Mouse (Mus musculus) myocyte (in vitro differentiated cells): Measurements from ENCODE around the gene Ren1. TPM values are rescaled to one million over a fixed set of nuclear protein-coding genes. Genes with fewer than 3 reads are reported as not detected.

Experiments used
- H3K27me3 ChIP-seq: one replicate; pipeline ENCODE4 v1.6.1; 2011; ENCODE audit not compliant: control insufficient read depth, insufficient read depth, insufficient read length
- H3K36me3 ChIP-seq: one replicate; pipeline ENCODE4 v1.6.1; 2011; ENCODE audit not compliant: control insufficient read depth, insufficient read depth
- H3K4me2 ChIP-seq: one replicate; pipeline ENCODE4 v1.6.1; 2011; ENCODE audit warnings: low read depth, control low read depth
- H3K4me3 ChIP-seq: one replicate; pipeline ENCODE4 v1.5.1; 2011; ENCODE audit warnings: mild to moderate bottlenecking, control low read depth, moderate library complexity
- H3K79me2 ChIP-seq: one replicate; pipeline ENCODE4 v1.6.1; 2011; ENCODE audit not compliant: control insufficient read depth, insufficient read depth
- H3ac ChIP-seq: one replicate; pipeline ENCODE4 v1.6.1; 2011; ENCODE audit not compliant: control insufficient read depth, insufficient read length
- CEBPB ChIP-seq: IDR thresholded peaks from 2 replicates; pipeline ENCODE4 v1.6.1; 2011; ENCODE audit warnings: mild to moderate bottlenecking, moderate library complexity; ENCODE audit not compliant: poor library complexity, insufficient read depth, severe bottlenecking
- E2F4 ChIP-seq: IDR thresholded peaks from one replicate; pipeline ENCODE4 v1.6.1; 2011; ENCODE audit warnings: mild to moderate bottlenecking, control low read depth, moderate library complexity; ENCODE audit not compliant: insufficient read depth
- MAX ChIP-seq: IDR thresholded peaks from one replicate; pipeline ENCODE4 v1.6.1; 2011; ENCODE audit warnings: low read depth, mild to moderate bottlenecking, control low read depth
- MYOD1 ChIP-seq, 3 experiments: IDR thresholded peaks; one replicate each; pipeline ENCODE4 v1.6.1; 2011; ENCODE audit warnings: control low read depth in 2 of 3, low read depth in 2 of 3, mild to moderate bottlenecking in 2 of 3, moderate library complexity in 1 of 3; ENCODE audit not compliant: insufficient read length in 2 of 3, control insufficient read depth in 1 of 3
- MYOG ChIP-seq, 3 experiments: IDR thresholded peaks; one replicate each; pipeline ENCODE4 v1.6.1; 2011; ENCODE audit warnings: control low read depth in 2 of 3, low read depth in 2 of 3, mild to moderate bottlenecking in 2 of 3; ENCODE audit not compliant: insufficient read length in 2 of 3, control insufficient read depth in 1 of 3, insufficient read depth in 1 of 3
- POLR2A ChIP-seq: IDR thresholded peaks from one replicate; pipeline ENCODE4 v1.6.1; 2011; ENCODE audit warnings: low read depth, mild to moderate bottlenecking, control low read depth, moderate library complexity; ENCODE audit not compliant: insufficient read length
- POLR2AphosphoS2 ChIP-seq: IDR thresholded peaks from one replicate; pipeline ENCODE4 v1.6.1; 2011; ENCODE audit warnings: low read depth, control low read depth; ENCODE audit not compliant: insufficient read length
- REST ChIP-seq: IDR thresholded peaks from one replicate; pipeline ENCODE4 v1.6.1; 2011; ENCODE audit warnings: mild to moderate bottlenecking, control low read depth, moderate library complexity; ENCODE audit not compliant: insufficient read depth, insufficient read length
- SRF ChIP-seq: IDR thresholded peaks from one replicate; pipeline ENCODE4 v1.6.1; 2011; ENCODE audit warnings: low read depth; ENCODE audit not compliant: control insufficient read depth, insufficient read length
- TCF12 ChIP-seq: IDR thresholded peaks from one replicate; pipeline ENCODE4 v1.6.1; 2011; ENCODE audit warnings: mild to moderate bottlenecking, control low read depth; ENCODE audit not compliant: poor library complexity, insufficient read depth, severe bottlenecking
- TCF3 ChIP-seq: IDR thresholded peaks from one replicate; pipeline ENCODE4 v1.6.1; 2011; ENCODE audit warnings: low read depth, control low read depth; ENCODE audit not compliant: insufficient read length
- USF1 ChIP-seq: IDR thresholded peaks from one replicate; pipeline ENCODE4 v1.6.1; 2011; ENCODE audit warnings: low read depth, mild to moderate bottlenecking, control low read depth, moderate library complexity
- polyA plus RNA-seq: library from polyadenylated mRNA; unstranded; fragments of >200 nt; fragmentation: generic; extraction: Trizol; gene quantifications from one replicate; pipeline ENCODE4 v1.2.1, GENCODE M21; 2012; ENCODE audit warnings: missing spikeins

Gene Ren1
- polyA plus RNA-seq, 1 experiment: not detected

- Histone ChIP-seq H3K36me3 (no peaks in the 10 kb centered on the region), H3K79me2 (no peaks in the 10 kb centered on the region), H3K4me2 (no peak overlapping the region), H3ac (no peak overlapping the region), H3K4me3 (no peak overlapping the region), H3K27me3 (peaks cover 18% of the 10 kb centered on the region)
- TF ChIP-seq CEBPB: no peak
- no peak for TF ChIP-seq POLR2AphosphoS2
- no peak for TF ChIP-seq MYOD1 (IDR thresholded peaks at IDR 0.05; ENCODE audit: control insufficient read depth in 1 of 3, insufficient read length in 2 of 3, low read depth in 2 of 3)
- no peak for TF ChIP-seq REST
- no peak for TF ChIP-seq MYOG (IDR thresholded peaks at IDR 0.05; ENCODE audit: control insufficient read depth in 1 of 3, insufficient read depth in 1 of 3, insufficient read length in 2 of 3, low read depth in 2 of 3)
- no peak for TF ChIP-seq TCF3
- no peak for TF ChIP-seq TCF12
- TF ChIP-seq MAX: no peak
- no peak for TF ChIP-seq E2F4
- no peak for TF ChIP-seq USF1
- no peak for TF ChIP-seq POLR2A
- no peak for TF ChIP-seq SRF
Observed at GRCm38 (mm10) chr1:133408321-133408720, 58.0 kb downstream of the Ren1 start.

GRCm38 (mm10) chr1:133408880-133409516 lies 58.7 kb downstream of the Ren1 start:
- Histone ChIP-seq H3K79me2 (no peaks in the 10 kb centered on the region), H3K36me3 (no peaks in the 10 kb centered on the region), H3K4me2 (no peak overlapping the region), H3K4me3 (no peak overlapping the region), H3ac (no peak overlapping the region), H3K27me3 (peaks cover 22% of the 10 kb centered on the region)
- TF ChIP-seq TCF3 (no peak), REST (no peak), E2F4 (no peak), MYOD1 (IDR thresholded peaks at IDR 0.05; ENCODE audit: control insufficient read depth in 1 of 3, insufficient read length in 2 of 3, low read depth in 2 of 3) (no peak), CEBPB (no peak), SRF (no peak), USF1 (no peak), POLR2A (no peak), MYOG (IDR thresholded peaks at IDR 0.05; ENCODE audit: control insufficient read depth in 1 of 3, insufficient read depth in 1 of 3, insufficient read length in 2 of 3, low read depth in 2 of 3) (no peak)

- H3K27me3 ChIP-seq: peaks cover 30% of the 10 kb centered on the region
- no peak overlapping the region for H3ac ChIP-seq
- no peaks in the 10 kb centered on the region for H3K79me2 ChIP-seq
- H3K36me3 ChIP-seq: no peaks in the 10 kb centered on the region
- H3K4me2 ChIP-seq: no peak overlapping the region
- no peak for TF ChIP-seq POLR2AphosphoS2
- no peak for TF ChIP-seq MYOG (IDR thresholded peaks at IDR 0.05; ENCODE audit: control insufficient read depth in 1 of 3, insufficient read depth in 1 of 3, insufficient read length in 2 of 3, low read depth in 2 of 3)
- no peak for TF ChIP-seq REST
- no peak for TF ChIP-seq POLR2A
- TF ChIP-seq TCF12: no peak
- no peak for TF ChIP-seq MAX
- TF ChIP-seq MYOD1 (IDR thresholded peaks at IDR 0.05; ENCODE audit: control insufficient read depth in 1 of 3, insufficient read length in 2 of 3, low read depth in 2 of 3): no peak
- TF ChIP-seq TCF3: no peak
- no peak for TF ChIP-seq E2F4
- TF ChIP-seq SRF: no peak
- no peak for TF ChIP-seq CEBPB
- no peak for TF ChIP-seq USF1
- H3K4me3 ChIP-seq: no peak overlapping the region
Observed at GRCm38 (mm10) chr1:133409786-133410185, 59.5 kb downstream of the Ren1 start.

Other genes with a start within 250 kb of the Ren1 start
- 30.9 TPM for gene Ppp1r15b, start 219.4 kb upstream of the Ren1 start, polyA plus RNA-seq
- gene Plekha6, start 186.3 kb upstream of the Ren1 start, polyA plus RNA-seq: 0.12 TPM
- gene Golt1a, start 40.7 kb upstream of the Ren1 start, polyA plus RNA-seq: not detected
- gene Kiss1, start 28.6 kb upstream of the Ren1 start, polyA plus RNA-seq: not detected
- gene Etnk2, start 13.1 kb downstream of the Ren1 start, polyA plus RNA-seq: 0.73 TPM
- 0.80 TPM for gene Sox13, start 73.9 kb downstream of the Ren1 start, polyA plus RNA-seq